Mouse (Mus musculus): ENCODE measurements around the gene Poldip2. TPM values are rescaled to one million over a fixed set of nuclear protein-coding genes. Genes with fewer than 3 reads are reported as not detected.

The Poldip2 gene
- polyA plus RNA-seq, 1 experiment from 2014 or later: 91.1 TPM

GRCm38 (mm10) chr11:78488168-78488567 lies 23.8 kb upstream of the Poldip2 start:
- ATAC-seq (ENCODE audit: low FRiP score, low TSS enrichment) (no peak), DNase-seq (ENCODE audit: low spot score) (peak; percentile 77)
- Histone ChIP-seq H3K27me3 (ENCODE audit: control insufficient read depth, insufficient read depth, low read length) (peaks cover 8% of the 10 kb centered on the region; the same call in 1 of the 2 replicates), H3K27ac (replicated peaks) (no peak overlapping the region), H3K9ac (ENCODE audit: low read length) (no peak overlapping the region), H3K4me2 (replicated peaks; ENCODE audit: low read depth) (no peak overlapping the region), H3K36me3 (ENCODE audit: control insufficient read depth, insufficient read depth, low read length) (no peaks in the 10 kb centered on the region), H3K4me3 (ENCODE audit: low read depth, low read length) (no peak overlapping the region), H3K4me1 (replicated peaks; ENCODE audit: control insufficient read depth, insufficient read depth) (no peaks in the 10 kb centered on the region), H3K9me3 (ENCODE audit: control insufficient read depth, low read length) (no peaks in the 10 kb centered on the region)
- TF ChIP-seq CTCF (IDR thresholded peaks at IDR 0.05; ENCODE audit: low read depth): peak; percentile 91
- no peak for TF ChIP-seq EP300 (optimal IDR thresholded peaks at IDR 0.05)
- WGBS: 4% methylated on average over 8 of the region's 8 CpGs

GRCm38 (mm10) chr11:78490781-78491241 lies 21.2 kb upstream of the Poldip2 start:
- ATAC-seq (ENCODE audit: low FRiP score, low TSS enrichment) (no peak), DNase-seq (ENCODE audit: low spot score) (peak; percentile 23)
- Histone ChIP-seq H3K9me3 (ENCODE audit: control insufficient read depth, low read length) (no peaks in the 10 kb centered on the region), H3K27ac (replicated peaks) (no peak overlapping the region), H3K36me3 (ENCODE audit: control insufficient read depth, insufficient read depth, low read length) (no peaks in the 10 kb centered on the region), H3K9ac (ENCODE audit: low read length) (no peak overlapping the region), H3K4me3 (ENCODE audit: low read depth, low read length) (peak overlapping the region; percentile 8; the same call in 1 of the 2 replicates), H3K4me1 (replicated peaks; ENCODE audit: control insufficient read depth, insufficient read depth) (no peaks in the 10 kb centered on the region), H3K27me3 (ENCODE audit: control insufficient read depth, insufficient read depth, low read length) (peaks cover 13% of the 10 kb centered on the region; the same call in 1 of the 2 replicates), H3K4me2 (replicated peaks; ENCODE audit: low read depth) (peak overlapping the region; percentile 27)
- peak; percentile 54 for TF ChIP-seq CTCF (IDR thresholded peaks at IDR 0.05; ENCODE audit: low read depth)
- no peak for TF ChIP-seq EP300 (optimal IDR thresholded peaks at IDR 0.05)
- WGBS: 9% methylated on average over 48 of the region's 48 CpGs

- H3K27me3 ChIP-seq (ENCODE audit: control insufficient read depth, insufficient read depth, low read length): peaks cover 7% of the 10 kb centered on the region; the same call in 1 of the 2 replicates
Observed at GRCm38 (mm10) chr11:78495904-78496303, 16.1 kb upstream of the Poldip2 start.

GRCm38 (mm10) chr11:78497071-78497541 lies 14.9 kb upstream of the Poldip2 start:
- TF ChIP-seq CTCF (IDR thresholded peaks at IDR 0.05; ENCODE audit: low read depth): no peak
- no peak for TF ChIP-seq EP300 (optimal IDR thresholded peaks at IDR 0.05)
- peak overlapping the region; percentile 41; the same call in 1 of the 2 replicates for H3K9ac ChIP-seq (ENCODE audit: low read length)
- H3K4me1 ChIP-seq (replicated peaks; ENCODE audit: control insufficient read depth, insufficient read depth): no peaks in the 10 kb centered on the region; the same call in 1 of the 2 replicates
- no peak for ATAC-seq (ENCODE audit: low FRiP score, low TSS enrichment)
- H3K27ac ChIP-seq (replicated peaks): no peak overlapping the region
- DNase-seq (ENCODE audit: low spot score): peak; percentile 34
- no peaks in the 10 kb centered on the region for H3K36me3 ChIP-seq (ENCODE audit: control insufficient read depth, insufficient read depth, low read length)
- WGBS: 0% methylated on average over 43 of the region's 44 CpGs
- no peaks in the 10 kb centered on the region for H3K9me3 ChIP-seq (ENCODE audit: control insufficient read depth, low read length)
- H3K27me3 ChIP-seq (ENCODE audit: control insufficient read depth, insufficient read depth, low read length): 0 out of 2 replicates have a peak, but pooled peaks cover 5% of the 10 kb centered on the region
- peak overlapping the region; percentile 71 for H3K4me2 ChIP-seq (replicated peaks; ENCODE audit: low read depth)
- H3K4me3 ChIP-seq (ENCODE audit: low read depth, low read length): peak overlapping the region; percentile 40

More at GRCm38 (mm10) chr11:78495904-78496303, 16.1 kb upstream of the Poldip2 start:
- H3K4me3 ChIP-seq (ENCODE audit: low read depth, low read length): no peak overlapping the region
- no peak for ATAC-seq (ENCODE audit: low FRiP score, low TSS enrichment)
- WGBS: 5% methylated on average over 6 of the region's 6 CpGs
- H3K4me1 ChIP-seq (replicated peaks; ENCODE audit: control insufficient read depth, insufficient read depth): no peaks in the 10 kb centered on the region; the same call in 1 of the 2 replicates
- H3K9ac ChIP-seq (ENCODE audit: low read length): no peak overlapping the region
- no peak overlapping the region for H3K4me2 ChIP-seq (replicated peaks; ENCODE audit: low read depth)
- H3K27ac ChIP-seq (replicated peaks): no peak overlapping the region
- TF ChIP-seq EP300 (optimal IDR thresholded peaks at IDR 0.05) (no peak), CTCF (IDR thresholded peaks at IDR 0.05; ENCODE audit: low read depth) (no peak)
- DNase-seq (ENCODE audit: low spot score): peak; percentile 46
- no peaks in the 10 kb centered on the region for H3K9me3 ChIP-seq (ENCODE audit: control insufficient read depth, low read length)
- H3K36me3 ChIP-seq (ENCODE audit: control insufficient read depth, insufficient read depth, low read length): no peaks in the 10 kb centered on the region

GRCm38 (mm10) chr11:78497544-78498522 lies 14.2 kb upstream of the Poldip2 start, which contains the start of gene Sarm1:
Sarm1 (minus strand) TSS chr11:78497754.
- 0 out of 2 replicates have a peak, but pooled peaks have one; percentile 18 for TF ChIP-seq CTCF (IDR thresholded peaks at IDR 0.05; ENCODE audit: low read depth)
- no peak for TF ChIP-seq EP300 (optimal IDR thresholded peaks at IDR 0.05)
- 0 out of 2 replicates have a peak within 1 kb of the TSS, but pooled peaks have one; percentile 13 for H3K27ac ChIP-seq (replicated peaks)
- no peaks in the 10 kb centered on the region; the same call in 1 of the 2 replicates for H3K4me1 ChIP-seq (replicated peaks; ENCODE audit: control insufficient read depth, insufficient read depth)
- H3K27me3 ChIP-seq (ENCODE audit: control insufficient read depth, insufficient read depth, low read length): 0 out of 2 replicates have a peak, but pooled peaks cover 5% of the 10 kb centered on the region
- peak; percentile 95 for ATAC-seq (ENCODE audit: low FRiP score, low TSS enrichment)
- peak within 1 kb of the TSS; percentile 40 for H3K4me3 ChIP-seq (ENCODE audit: low read depth, low read length)
- H3K9me3 ChIP-seq (ENCODE audit: control insufficient read depth, low read length): no peaks in the 10 kb centered on the region
- DNase-seq (ENCODE audit: low spot score): peak; percentile 95
- no peaks in the 10 kb centered on the region for H3K36me3 ChIP-seq (ENCODE audit: control insufficient read depth, insufficient read depth, low read length)
- 3% methylated on average over 36 of the region's 36 CpGs for WGBS
- H3K4me2 ChIP-seq (replicated peaks; ENCODE audit: low read depth): peak within 1 kb of the TSS; percentile 71
- H3K9ac ChIP-seq (ENCODE audit: low read length): peak within 1 kb of the TSS; percentile 41; the same call in 1 of the 2 replicates
